Mouse (Mus musculus): ENCODE measurements around the gene Ypel1. TPM values are rescaled to one million over a fixed set of nuclear protein-coding genes. Genes with fewer than 3 reads are reported as not detected.

Gene Ypel1
- 1 to 10 TPM in 1 of 2 experiments, under 1 TPM in 1; 0.53 to 9.9 TPM for polyA plus RNA-seq (2012; fragmentation: generic; extraction: Trizol)

GRCm38 (mm10) chr16:17069511-17070443 is at the start of gene Ypel1:
Gene Ypel1 (plus strand): TSS chr16:17069696.

GRCm38 (mm10) chr16:17110771-17111743 is 41.6 kb downstream of the Ypel1 start, which contains the start of gene Ppil2:
Gene Ppil2 (minus strand): TSS chr16:17111257.

GRCm38 (mm10) chr16:17124871-17125520 is 55.5 kb downstream of the Ypel1 start, which contains the start of gene 2610318N02Rik:
Gene 2610318N02Rik (minus strand): TSS chr16:17125167.

GRCm38 (mm10) chr16:17132089-17132905 is 62.8 kb downstream of the Ypel1 start, which contains the start of gene Sdf2l1:
Gene Sdf2l1 (minus strand): TSS chr16:17132383.

Other genes starting within 250 kb of the Ypel1 start
- not detected for gene Spag6l, start 240.2 kb upstream of the Ypel1 start, polyA plus RNA-seq (2012; fragmentation: generic; extraction: Trizol)
- gene Igll1, start 205.7 kb upstream of the Ypel1 start, polyA plus RNA-seq (2012; fragmentation: generic; extraction: Trizol): under 1 TPM; 0.04 to 0.28 TPM
- gene Top3b, start 199.0 kb upstream of the Ypel1 start, polyA plus RNA-seq (2012; fragmentation: generic; extraction: Trizol): 10 to 100 TPM; 19.8 to 69.1 TPM
- 1 to 10 TPM in 1 of 2 experiments, under 1 TPM in 1; 0.81 to 4.1 TPM for gene Vpreb1, start 198.9 kb upstream of the Ypel1 start, polyA plus RNA-seq (2012; fragmentation: generic; extraction: Trizol)
- gene Ppm1f, start 173.2 kb upstream of the Ypel1 start, polyA plus RNA-seq (2012; fragmentation: generic; extraction: Trizol): 10 to 100 TPM in 1 of 2 experiments, 1 to 10 TPM in 1; 5.3 to 18.2 TPM
- gene Mapk1, start 86.3 kb upstream of the Ypel1 start, polyA plus RNA-seq (2012; fragmentation: generic; extraction: Trizol): 10 to 100 TPM in 1 of 2 experiments, 1 to 10 TPM in 1; 7.6 to 55.8 TPM
- gene Ppil2, start 41.6 kb downstream of the Ypel1 start, polyA plus RNA-seq (2012; fragmentation: generic; extraction: Trizol): 10 to 100 TPM; 32.0 to 74.9 TPM
- gene 2610318N02Rik, start 55.5 kb downstream of the Ypel1 start, polyA plus RNA-seq (2012; fragmentation: generic; extraction: Trizol): 1 to 10 TPM in 1 of 2 experiments, not detected in 1; 1.4 TPM
- gene Sdf2l1, start 62.7 kb downstream of the Ypel1 start, polyA plus RNA-seq (2012; fragmentation: generic; extraction: Trizol): 10 to 100 TPM; 28.1 to 40.3 TPM
- 1 to 10 TPM; 3.3 to 10.0 TPM for gene Ydjc, start 74.9 kb downstream of the Ypel1 start, polyA plus RNA-seq (2012; fragmentation: generic; extraction: Trizol)
- under 1 TPM; 0.02 to 0.24 TPM for gene Ccdc116, start 77.5 kb downstream of the Ypel1 start, polyA plus RNA-seq (2012; fragmentation: generic; extraction: Trizol)
- gene Ube2l3, start 133.0 kb downstream of the Ypel1 start, polyA plus RNA-seq (2012; fragmentation: generic; extraction: Trizol): 100 to 1,000 TPM in 1 of 2 experiments, 10 to 100 TPM in 1; 62.2 to 108 TPM
- gene Rimbp3, start 138.9 kb downstream of the Ypel1 start, polyA plus RNA-seq (2012; fragmentation: generic; extraction: Trizol): under 1 TPM; 0.01 to 0.05 TPM
- gene Hic2, start 163.9 kb downstream of the Ypel1 start, polyA plus RNA-seq (2012; fragmentation: generic; extraction: Trizol): 1 to 10 TPM in 1 of 2 experiments, under 1 TPM in 1; 0.53 to 2.5 TPM
- 1 to 10 TPM in 1 of 2 experiments, under 1 TPM in 1; 0.55 to 6.1 TPM for gene Tmem191c, start 206.4 kb downstream of the Ypel1 start, polyA plus RNA-seq (2012; fragmentation: generic; extraction: Trizol)

Data from C3H10T1/2 (cell line).